Mouse (Mus musculus): ENCODE measurements around the gene Rab8b. TPM values are rescaled to one million over a fixed set of nuclear protein-coding genes. Genes with fewer than 3 reads are reported as not detected.
A peak's percentile ranks its signal among the peaks of the same experiment; 100 is the strongest.

Rab8b gene
- polyA plus RNA-seq (2012; rRNA removed) = 24.7 and 27.6 TPM in 2 replicates

DNA sequence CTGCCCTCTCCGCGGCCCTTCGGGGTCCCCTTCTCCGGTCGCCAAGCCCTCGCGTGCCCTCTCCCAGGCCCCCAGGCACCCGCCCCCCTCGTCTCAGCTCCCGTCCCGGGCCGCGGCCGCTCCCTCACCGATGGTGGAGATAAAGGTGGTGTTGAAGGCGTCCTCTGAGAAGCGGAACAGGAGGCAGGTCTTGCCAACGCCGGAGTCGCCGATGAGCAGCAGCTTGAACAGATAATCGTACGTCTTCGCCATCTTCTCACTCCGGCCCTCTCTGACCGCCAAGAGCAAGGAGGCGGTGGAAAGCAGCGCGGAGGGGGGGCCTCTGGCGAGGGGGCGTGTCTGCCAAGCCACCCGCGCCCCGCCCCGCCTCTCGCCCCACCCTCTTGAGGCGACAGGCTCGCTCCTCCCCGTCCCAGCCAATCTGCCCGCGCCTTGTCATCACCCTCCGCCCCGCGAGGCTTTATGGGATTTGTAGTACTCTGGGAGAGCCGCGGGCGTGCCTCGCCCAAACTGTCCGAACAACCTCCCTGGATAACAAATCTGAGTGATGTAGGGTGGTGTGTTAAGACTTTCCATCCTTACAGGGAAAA, at the start of gene Rab8b:
Rab8b (minus strand) TSS at position 306 of the 590 bp plus-strand sequence.
- H3K4me1 ChIP-seq (replicated peaks; ENCODE audit: control insufficient read depth, insufficient read depth, low read length) = peaks cover 15% of the 10 kb centered on the region
- H3K4me3 ChIP-seq (ENCODE audit: control insufficient read depth, insufficient read depth, low read length) = peak within 1 kb of the TSS; percentile 98
- under 1% methylated on average over 49 of the region's 49 CpGs for WGBS
- H3K36me3 ChIP-seq (ENCODE audit: control insufficient read depth, insufficient read depth, low read length) = no peaks in the 10 kb centered on the region
- TF ChIP-seq CTCF (IDR thresholded peaks at IDR 0.05; ENCODE audit: borderline replicate concordance, control insufficient read depth, extremely low read depth, insufficient read depth, low read length, poor library complexity) = 0 out of 2 replicates have a peak, but pooled peaks have one; percentile 33
- peak; percentile 54; the same call in 1 of the 2 replicates for TF ChIP-seq POLR2A (IDR thresholded peaks at IDR 0.05; ENCODE audit: control insufficient read depth, extremely low read depth, insufficient read depth, low read length, poor library complexity)
- peak; percentile 97 for DNase-seq
- H3K27ac ChIP-seq (ENCODE audit: control insufficient read depth, insufficient read depth, low read length) = peak within 1 kb of the TSS; percentile 43; the same call in 1 of the 2 replicates
- H3K27me3 ChIP-seq (ENCODE audit: control insufficient read depth, insufficient read depth, low read length) = no peaks in the 10 kb centered on the region

DNA sequence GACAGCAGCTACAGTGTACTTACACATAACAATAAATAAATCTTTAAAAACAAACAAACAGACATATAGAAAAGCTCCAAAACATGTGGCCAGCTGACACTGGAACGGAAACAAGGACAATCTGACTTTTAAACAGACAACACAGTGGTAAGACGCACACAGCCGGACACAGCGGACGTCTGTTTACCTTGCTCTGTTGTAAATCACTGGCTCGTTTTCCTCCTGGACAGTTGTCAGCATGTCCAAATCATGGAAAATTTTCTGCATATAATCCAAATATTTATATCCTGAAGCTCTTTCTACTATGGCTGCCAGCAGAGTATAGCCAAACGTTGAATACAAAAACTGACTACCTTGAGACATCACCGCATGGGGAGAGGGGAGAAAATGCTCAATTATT, 48.0 kb upstream of the Rab8b start:
- H3K27me3 ChIP-seq (ENCODE audit: control insufficient read depth, insufficient read depth, low read length) = no peaks in the 10 kb centered on the region
- TF ChIP-seq POLR2A (IDR thresholded peaks at IDR 0.05; ENCODE audit: control insufficient read depth, extremely low read depth, insufficient read depth, low read length, poor library complexity) (no peak), CTCF (IDR thresholded peaks at IDR 0.05; ENCODE audit: borderline replicate concordance, control insufficient read depth, extremely low read depth, insufficient read depth, low read length, poor library complexity) (no peak)
- H3K4me3 ChIP-seq (ENCODE audit: control insufficient read depth, insufficient read depth, low read length) = no peak overlapping the region
- no peaks in the 10 kb centered on the region for H3K36me3 ChIP-seq (ENCODE audit: control insufficient read depth, insufficient read depth, low read length)
- DNase-seq = no peak
- H3K4me1 ChIP-seq (replicated peaks; ENCODE audit: control insufficient read depth, insufficient read depth, low read length) = no peaks in the 10 kb centered on the region
- WGBS = 95% methylated on average over 8 of the region's 8 CpGs
- no peak overlapping the region for H3K27ac ChIP-seq (ENCODE audit: control insufficient read depth, insufficient read depth, low read length)

DNA sequence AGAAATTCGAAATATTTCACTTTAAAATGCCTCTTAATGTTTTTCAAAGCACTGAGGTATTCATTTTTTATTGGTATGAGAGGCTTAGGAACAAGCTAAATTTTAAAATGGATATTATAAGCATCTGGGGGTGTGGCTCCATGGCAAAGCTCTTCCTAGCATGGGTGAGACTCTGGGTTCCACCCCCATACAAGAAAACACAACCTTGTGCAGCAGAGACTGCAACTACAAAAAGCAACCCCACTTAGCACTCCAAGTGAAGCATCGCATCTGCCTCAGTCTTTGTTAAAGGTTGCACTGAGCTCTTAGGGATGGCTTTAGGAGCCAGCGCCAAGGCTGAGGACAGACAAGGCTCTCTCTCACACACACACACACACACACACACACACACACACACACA, 42.0 kb upstream of the Rab8b start:
- no peaks in the 10 kb centered on the region for H3K4me1 ChIP-seq (replicated peaks; ENCODE audit: control insufficient read depth, insufficient read depth, low read length)
- H3K27ac ChIP-seq (ENCODE audit: control insufficient read depth, insufficient read depth, low read length) = no peak overlapping the region
- H3K36me3 ChIP-seq (ENCODE audit: control insufficient read depth, insufficient read depth, low read length) = no peaks in the 10 kb centered on the region
- H3K4me3 ChIP-seq (ENCODE audit: control insufficient read depth, insufficient read depth, low read length) = no peak overlapping the region
- no peak for TF ChIP-seq POLR2A (IDR thresholded peaks at IDR 0.05; ENCODE audit: control insufficient read depth, extremely low read depth, insufficient read depth, low read length, poor library complexity)
- no peak for TF ChIP-seq CTCF (IDR thresholded peaks at IDR 0.05; ENCODE audit: borderline replicate concordance, control insufficient read depth, extremely low read depth, insufficient read depth, low read length, poor library complexity)
- no peak for DNase-seq
- 90% methylated on average over 3 of the region's 3 CpGs for WGBS
- H3K27me3 ChIP-seq (ENCODE audit: control insufficient read depth, insufficient read depth, low read length) = no peaks in the 10 kb centered on the region

DNA sequence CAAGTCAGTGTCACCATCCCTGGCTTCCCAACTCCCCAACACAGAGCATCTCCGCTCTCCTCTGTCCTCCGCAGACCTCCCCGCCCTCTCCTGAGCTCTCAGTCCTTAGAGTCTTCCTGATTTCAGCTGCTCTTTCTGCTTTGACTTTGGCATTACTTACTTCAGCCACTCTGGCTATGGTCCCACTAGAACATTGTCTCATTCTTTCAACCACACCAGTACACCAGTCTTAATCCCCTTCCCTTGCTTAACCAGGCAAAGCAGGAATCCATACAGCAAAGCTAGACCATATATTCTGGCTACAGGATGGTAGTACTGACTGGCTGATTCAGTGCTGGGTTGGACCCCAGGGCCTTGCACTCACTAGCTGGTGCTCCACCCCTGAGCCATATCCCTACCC, 38.0 kb upstream of the Rab8b start:
- 94% methylated on average over 3 of the region's 3 CpGs for WGBS

DNA sequence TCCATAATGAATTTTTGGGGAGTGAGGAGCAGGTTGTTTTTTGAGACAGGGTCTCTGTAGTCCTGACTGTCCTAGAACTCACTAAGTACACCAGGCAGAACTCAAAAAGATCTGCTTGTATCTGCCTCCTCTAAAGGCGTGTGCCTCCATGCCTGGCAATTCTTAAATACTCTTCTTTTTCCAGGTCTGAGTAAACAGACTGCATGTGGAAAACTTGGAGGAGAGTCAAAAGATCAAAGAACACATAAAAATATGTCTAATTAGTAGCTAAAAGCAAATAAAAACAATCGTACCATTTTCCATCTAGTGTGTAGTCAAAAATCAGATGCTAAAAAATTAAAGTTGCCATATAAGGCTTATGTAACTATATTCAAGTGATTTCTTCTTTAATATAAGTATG, 33.4 kb upstream of the Rab8b start:
- no peaks in the 10 kb centered on the region for H3K4me1 ChIP-seq (replicated peaks; ENCODE audit: control insufficient read depth, insufficient read depth, low read length)
- 0 out of 2 replicates have a peak, but pooled peaks cover 3% of the 10 kb centered on the region for H3K36me3 ChIP-seq (ENCODE audit: control insufficient read depth, insufficient read depth, low read length)
- 96% methylated on average over 2 of the region's 2 CpGs for WGBS

More for the DNA sequence above, 38.0 kb upstream of the Rab8b start:
- H3K27ac ChIP-seq (ENCODE audit: control insufficient read depth, insufficient read depth, low read length) = no peak overlapping the region
- H3K4me1 ChIP-seq (replicated peaks; ENCODE audit: control insufficient read depth, insufficient read depth, low read length) = no peaks in the 10 kb centered on the region
- H3K4me3 ChIP-seq (ENCODE audit: control insufficient read depth, insufficient read depth, low read length) = no peak overlapping the region
- no peaks in the 10 kb centered on the region for H3K36me3 ChIP-seq (ENCODE audit: control insufficient read depth, insufficient read depth, low read length)
- H3K27me3 ChIP-seq (ENCODE audit: control insufficient read depth, insufficient read depth, low read length) = no peaks in the 10 kb centered on the region
- no peak for DNase-seq
- no peak for TF ChIP-seq POLR2A (IDR thresholded peaks at IDR 0.05; ENCODE audit: control insufficient read depth, extremely low read depth, insufficient read depth, low read length, poor library complexity)
- no peak for TF ChIP-seq CTCF (IDR thresholded peaks at IDR 0.05; ENCODE audit: borderline replicate concordance, control insufficient read depth, extremely low read depth, insufficient read depth, low read length, poor library complexity)

DNA sequence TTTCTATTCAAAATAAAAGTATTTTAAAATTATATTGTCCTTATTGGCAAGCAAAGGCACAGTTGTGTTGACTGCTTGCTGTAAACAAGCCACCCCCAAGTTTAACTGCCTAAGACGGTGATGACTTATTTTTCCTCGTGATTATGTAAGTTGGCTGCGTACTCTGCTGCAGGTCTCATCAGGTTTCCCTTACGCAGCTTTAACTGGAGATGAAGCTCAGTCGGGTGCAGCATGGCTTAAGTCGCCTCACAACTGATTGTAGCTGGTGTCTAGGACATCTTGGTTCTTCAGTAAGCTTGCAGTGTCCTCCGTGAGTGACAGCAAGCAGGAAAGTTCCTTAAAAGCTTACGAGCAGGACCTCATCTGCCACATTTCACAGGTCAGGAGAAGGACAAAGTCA, 32.8 kb upstream of the Rab8b start:
- no peak overlapping the region for H3K27ac ChIP-seq (ENCODE audit: control insufficient read depth, insufficient read depth, low read length)
- TF ChIP-seq POLR2A (IDR thresholded peaks at IDR 0.05; ENCODE audit: control insufficient read depth, extremely low read depth, insufficient read depth, low read length, poor library complexity) (no peak), CTCF (IDR thresholded peaks at IDR 0.05; ENCODE audit: borderline replicate concordance, control insufficient read depth, extremely low read depth, insufficient read depth, low read length, poor library complexity) (no peak)

More for the DNA sequence above, 33.4 kb upstream of the Rab8b start:
- Histone ChIP-seq H3K27ac (ENCODE audit: control insufficient read depth, insufficient read depth, low read length) (no peak overlapping the region), H3K27me3 (ENCODE audit: control insufficient read depth, insufficient read depth, low read length) (no peaks in the 10 kb centered on the region), H3K4me3 (ENCODE audit: control insufficient read depth, insufficient read depth, low read length) (no peak overlapping the region)
- DNase-seq = no peak
- TF ChIP-seq POLR2A (IDR thresholded peaks at IDR 0.05; ENCODE audit: control insufficient read depth, extremely low read depth, insufficient read depth, low read length, poor library complexity) (no peak), CTCF (IDR thresholded peaks at IDR 0.05; ENCODE audit: borderline replicate concordance, control insufficient read depth, extremely low read depth, insufficient read depth, low read length, poor library complexity) (no peak)

More for the DNA sequence above, 32.8 kb upstream of the Rab8b start:
- 0 out of 2 replicates have a peak, but pooled peaks cover 3% of the 10 kb centered on the region for H3K36me3 ChIP-seq (ENCODE audit: control insufficient read depth, insufficient read depth, low read length)
- no peak overlapping the region for H3K4me3 ChIP-seq (ENCODE audit: control insufficient read depth, insufficient read depth, low read length)
- WGBS = 95% methylated on average over 8 of the region's 8 CpGs
- no peak for DNase-seq
- no peaks in the 10 kb centered on the region for H3K27me3 ChIP-seq (ENCODE audit: control insufficient read depth, insufficient read depth, low read length)
- no peaks in the 10 kb centered on the region for H3K4me1 ChIP-seq (replicated peaks; ENCODE audit: control insufficient read depth, insufficient read depth, low read length)

Measured in thymus, adult 2 months (tissue).